Mouse (Mus musculus): Measurements from ENCODE around the gene Lmln.

DNA sequence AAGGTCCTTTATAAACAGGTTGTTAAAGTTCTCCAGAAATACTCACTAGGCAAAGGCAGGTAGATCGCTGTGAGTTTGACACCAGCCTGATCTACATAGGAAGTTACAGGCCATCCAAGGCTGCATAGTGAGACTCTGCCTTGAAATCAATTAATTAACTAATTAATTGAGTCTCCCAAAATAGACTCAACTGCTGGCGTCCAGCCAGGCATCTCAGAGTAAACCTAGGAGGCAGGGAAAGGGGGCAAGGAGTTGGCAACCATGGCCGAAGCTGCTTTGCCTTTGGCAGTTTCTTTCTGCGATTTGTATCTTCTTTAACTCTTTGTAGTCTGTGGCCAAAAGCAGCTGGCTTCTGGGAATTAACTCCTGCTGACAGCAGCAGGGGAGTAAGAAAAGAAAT is 51.4 kb downstream of the Lmln start:
- TF ChIP-seq POLR2A (IDR thresholded peaks at IDR 0.05; ENCODE audit: insufficient read length, low read depth) = no peak
- TF ChIP-seq TCF12 (IDR thresholded peaks at IDR 0.05; ENCODE audit: insufficient read depth, poor library complexity, severe bottlenecking) = no peak
- no peak for TF ChIP-seq MAX (IDR thresholded peaks at IDR 0.05; ENCODE audit: low read depth)
- TF ChIP-seq POLR2AphosphoS2 (IDR thresholded peaks at IDR 0.05; ENCODE audit: insufficient read length, low read depth) = no peak
- no peak for TF ChIP-seq MYOG (IDR thresholded peaks at IDR 0.05; ENCODE audit: control insufficient read depth in 1 of 3, insufficient read depth in 1 of 3, insufficient read length in 2 of 3, low read depth in 2 of 3)
- no peak for TF ChIP-seq E2F4 (IDR thresholded peaks at IDR 0.05; ENCODE audit: insufficient read depth)

All from myocyte (in vitro differentiated cells).